Mouse (Mus musculus): ENCODE results near the gene Ak5. TPM values are rescaled to one million over a fixed set of nuclear protein-coding genes. Genes with fewer than 3 reads are reported as not detected.

Gene Ak5
- polyA plus RNA-seq, 1 experiment from 2014 or later = 2.5 TPM

- no peak overlapping the region for H3K27ac ChIP-seq
- ATAC-seq = no peak
- H3K4me3 ChIP-seq (replicated peaks) = no peak overlapping the region
- H3K27me3 ChIP-seq = no peaks in the 10 kb centered on the region
- H3K4me2 ChIP-seq (replicated peaks) = no peak overlapping the region
- H3K9ac ChIP-seq (replicated peaks) = no peak overlapping the region
- no peaks in the 10 kb centered on the region for H3K9me3 ChIP-seq
- H3K4me1 ChIP-seq (replicated peaks) = no peaks in the 10 kb centered on the region
- WGBS = 91% methylated on average over 8 of the region's 8 CpGs
- H3K36me3 ChIP-seq = peaks cover 22% of the 10 kb centered on the region
Measured at GRCm38 (mm10) chr3:152428925-152429324, 239.2 kb downstream of the Ak5 start.

Other genes starting within 250 kb of the Ak5 start
- gene Pigk, start 45.7 kb upstream of the Ak5 start, polyA plus RNA-seq (2015; fragmentation: Nextera tagmentation; extraction: Ambion mirVana) = 35.9 and 45.9 TPM in 2 replicates

Data from midbrain, embryonic 13.5 days (tissue).